Mouse (Mus musculus) T-cell, adult 2 months (primary cell): ENCODE data around the gene Dnajc22.
"Not testable (repeated sequence)": the region's sequence is repeated elsewhere in the genome, so short reads cannot be mapped to it uniquely, and the experiment has no call there.

Experiments
- DNase-seq: peaks from one replicate; pipeline ENCODE4 v3.0.0; 2022; ENCODE audit warnings: low spot score

The Dnajc22 gene

GRCm38 (mm10) chr15:99092870-99093269 lies at the start of gene Dnajc22:
Gene Dnajc22, plus strand, starts transcription at chr15:99093170.
- DNase-seq, result no peak

DNA sequence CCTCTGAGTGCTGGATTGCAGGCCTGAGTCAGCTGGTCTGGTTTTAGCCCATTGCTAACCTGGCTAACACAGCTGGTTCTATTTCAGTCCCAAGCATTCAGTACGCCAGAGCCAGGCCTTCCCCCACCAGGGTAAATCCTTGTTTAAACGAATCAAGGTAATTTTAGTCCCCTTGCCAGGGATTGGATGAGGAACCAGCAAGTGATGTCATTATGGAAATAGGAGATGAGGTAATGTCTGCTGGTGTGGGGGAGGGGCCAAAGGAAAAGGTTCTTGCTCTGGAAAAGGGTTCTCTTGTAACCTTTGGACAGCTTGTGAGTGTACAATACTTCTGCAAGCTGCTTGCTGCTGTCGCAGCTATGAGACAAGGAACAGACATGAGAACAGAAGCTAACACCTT lies 48.1 kb upstream of the Dnajc22 start:
- DNase-seq, result no peak

DNA sequence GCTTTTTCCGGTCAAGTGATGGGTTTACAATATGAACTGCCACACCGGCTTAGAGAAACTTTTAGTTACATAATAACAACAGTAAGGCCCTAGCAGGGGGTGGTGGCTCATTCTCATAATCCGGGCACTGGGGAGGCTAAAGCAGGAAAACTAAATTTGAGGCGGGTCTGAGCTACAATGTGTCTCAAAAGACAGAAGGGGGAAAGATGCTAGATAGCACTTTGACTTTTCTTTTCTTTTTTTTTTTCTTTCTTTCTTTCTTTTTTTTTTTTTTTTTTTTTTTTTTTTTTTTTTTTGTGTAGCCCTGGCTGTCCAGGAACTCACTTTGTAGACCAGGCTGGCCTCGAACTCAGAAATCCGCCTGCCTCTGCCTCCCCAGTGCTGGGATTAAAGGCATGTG lies 47.2 kb upstream of the Dnajc22 start:
- not testable (repeated sequence) for DNase-seq

- peak; percentile 48 for DNase-seq
Observed at GRCm38 (mm10) chr15:99049473-99050253, 43.3 kb upstream of the Dnajc22 start.

DNA sequence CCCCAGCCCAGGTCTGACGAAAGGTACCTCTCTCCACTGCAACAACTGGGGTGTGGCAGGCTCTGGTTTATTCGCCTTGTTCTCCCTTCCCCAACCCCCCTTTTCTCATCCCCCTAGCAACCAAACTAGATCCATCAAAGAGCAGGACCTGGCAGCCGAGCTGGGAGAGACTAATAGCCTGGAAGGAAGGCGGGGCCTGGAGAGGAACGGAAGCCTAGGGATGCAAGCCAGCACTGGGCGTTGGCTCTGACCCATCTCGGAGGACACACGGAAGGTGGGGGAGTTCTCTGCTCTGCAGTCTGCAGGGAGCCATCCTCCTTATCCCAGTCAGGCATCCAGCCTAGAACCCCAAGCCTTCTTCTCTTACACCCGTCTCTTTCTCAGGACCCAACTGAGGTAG lies 39.6 kb upstream of the Dnajc22 start:
- DNase-seq, result no peak

- DNase-seq, result no peak
Observed at GRCm38 (mm10) chr15:99055040-99055439, 37.9 kb upstream of the Dnajc22 start, which contains the start of gene Prph. Gene Prph, plus strand, starts transcription at chr15:99055174.

DNA sequence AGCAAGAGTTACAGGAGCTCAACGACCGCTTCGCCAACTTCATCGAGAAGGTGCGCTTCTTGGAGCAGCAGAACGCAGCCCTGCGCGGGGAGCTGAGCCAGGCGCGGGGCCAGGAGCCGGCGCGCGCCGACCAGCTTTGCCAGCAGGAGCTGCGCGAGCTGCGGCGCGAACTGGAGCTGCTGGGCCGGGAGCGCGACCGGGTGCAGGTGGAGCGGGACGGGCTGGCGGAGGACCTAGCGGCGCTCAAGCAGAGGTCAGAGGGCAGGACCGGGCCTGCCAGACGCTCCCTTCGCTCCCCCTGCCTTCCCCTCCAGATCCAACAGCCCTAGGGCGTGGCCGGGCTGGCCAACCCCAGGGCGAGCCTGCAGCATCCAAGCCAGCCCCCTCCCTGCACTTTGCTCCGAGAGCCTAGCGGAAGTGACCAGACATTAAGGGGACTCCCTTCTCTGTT lies 37.4 kb upstream of the Dnajc22 start:
- DNase-seq, result no peak

DNA sequence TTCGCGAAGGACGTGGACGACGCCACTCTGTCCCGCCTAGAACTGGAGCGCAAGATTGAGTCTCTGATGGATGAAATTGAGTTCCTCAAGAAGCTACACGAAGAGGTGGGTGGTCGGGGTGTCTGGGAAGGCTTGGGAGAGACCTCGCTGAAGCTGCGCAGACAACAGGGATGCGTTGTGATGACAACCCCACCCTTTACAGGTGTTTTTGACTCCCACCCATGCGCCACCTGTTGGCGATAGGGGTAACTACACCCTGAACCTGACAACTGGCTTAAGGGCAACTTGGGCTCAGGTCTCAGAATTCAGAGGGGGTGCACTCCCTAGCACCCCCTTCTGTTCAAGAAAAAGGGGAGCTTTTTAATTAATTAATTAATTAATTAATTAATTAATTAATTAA lies 36.6 kb upstream of the Dnajc22 start:
- DNase-seq, result peak; percentile 41

- DNase-seq, result no peak
Observed at GRCm38 (mm10) chr15:99065557-99066165, 27.3 kb upstream of the Dnajc22 start.

DNA sequence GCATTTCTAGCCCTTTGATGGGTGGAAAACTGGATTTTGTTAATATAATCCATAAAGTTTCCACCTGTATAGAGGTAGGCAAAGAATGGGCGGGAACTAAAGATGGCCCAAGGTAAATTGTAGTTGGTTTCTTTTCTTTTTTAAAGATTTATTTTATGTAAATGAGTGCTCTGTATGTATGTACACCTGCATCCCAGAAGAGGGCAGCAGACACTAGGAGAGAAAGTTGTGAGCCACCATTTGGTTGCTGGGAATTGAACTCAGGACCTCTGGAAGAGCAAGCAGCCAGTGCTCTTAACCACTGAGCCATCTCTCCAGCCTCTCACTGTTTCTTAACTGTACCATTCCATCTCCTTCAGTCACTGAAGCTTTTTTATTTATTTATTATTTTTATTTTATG lies 21.0 kb upstream of the Dnajc22 start:
- DNase-seq, result no peak

DNA sequence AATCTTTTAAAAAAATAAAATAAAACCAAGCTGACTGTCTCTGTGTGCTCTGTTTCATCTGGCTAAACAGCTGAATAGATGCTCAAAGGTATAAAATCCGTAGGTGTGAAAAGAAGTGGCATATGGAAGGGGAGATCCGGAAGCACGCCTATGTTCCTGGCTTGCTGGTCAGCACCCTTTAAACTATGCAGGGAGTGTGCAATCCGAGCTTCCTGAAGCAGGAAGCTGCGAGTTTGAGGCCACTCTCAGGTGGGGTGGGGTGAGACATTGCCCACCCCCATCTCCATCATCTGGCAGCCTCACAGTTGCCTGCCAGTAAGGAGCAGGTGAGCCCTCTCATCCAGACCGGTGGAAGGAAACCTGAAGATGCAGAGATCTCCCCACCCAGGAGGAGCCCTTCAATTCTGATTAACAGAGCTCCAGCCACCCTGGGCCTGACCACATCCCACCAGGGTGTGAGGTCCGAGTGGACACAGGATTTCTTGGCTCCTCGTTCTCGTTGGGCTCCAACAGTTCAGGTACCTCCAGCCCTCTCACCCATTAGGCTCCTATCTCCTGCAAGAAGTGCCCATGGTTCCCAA lies 18.9 kb upstream of the Dnajc22 start, which contains the start of gene Troap:
Troap (plus strand) TSS at position 557 of the 581 bp plus-strand sequence.
- no peak for DNase-seq

- peak; percentile 93 for DNase-seq
Observed at GRCm38 (mm10) chr15:99074600-99075333, 18.2 kb upstream of the Dnajc22 start.

DNA sequence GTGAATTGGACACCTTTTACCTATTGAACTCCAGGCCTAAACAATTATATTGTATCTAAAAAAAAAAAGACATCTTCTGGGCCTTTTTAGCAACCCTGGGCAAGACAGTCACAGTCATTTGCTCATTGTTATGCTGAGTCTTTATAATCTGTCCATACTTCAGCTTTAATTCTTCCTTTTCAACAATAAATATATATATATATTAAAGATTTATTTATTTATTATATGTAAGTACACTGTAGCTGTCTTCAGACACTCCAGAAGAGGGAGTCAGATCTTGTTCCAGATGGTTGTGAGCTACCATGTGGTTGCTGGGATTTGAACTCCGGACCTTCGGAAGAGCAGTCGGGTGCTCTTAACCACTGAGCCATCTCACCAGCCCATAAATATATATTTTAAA lies 17.0 kb upstream of the Dnajc22 start:
- DNase-seq, result not testable (repeated sequence)

GRCm38 (mm10) chr15:99078181-99078910 lies 14.6 kb upstream of the Dnajc22 start:
- DNase-seq, result no peak

DNA sequence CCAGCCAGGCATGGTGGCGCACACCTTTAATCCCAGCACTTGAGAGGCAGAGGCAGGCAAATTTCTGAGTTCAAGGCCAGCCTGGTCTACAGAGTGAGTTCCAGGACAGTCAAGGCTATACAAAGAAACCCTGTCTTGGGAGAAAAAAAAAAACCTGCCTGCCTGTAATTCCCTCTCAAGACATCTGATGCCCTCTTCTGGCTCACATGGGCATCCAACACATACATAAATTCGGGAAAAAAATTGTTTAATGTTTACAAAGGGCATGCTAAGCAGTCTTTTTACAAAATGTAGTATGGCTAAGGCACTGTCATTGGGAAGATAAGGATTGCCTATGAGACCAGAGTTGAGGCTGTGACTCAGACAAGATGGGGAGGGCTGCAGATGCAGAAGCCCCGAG lies 13.2 kb upstream of the Dnajc22 start:
- DNase-seq, result no peak

GRCm38 (mm10) chr15:99082322-99082721 lies 10.6 kb upstream of the Dnajc22 start:
- no peak for DNase-seq

DNA sequence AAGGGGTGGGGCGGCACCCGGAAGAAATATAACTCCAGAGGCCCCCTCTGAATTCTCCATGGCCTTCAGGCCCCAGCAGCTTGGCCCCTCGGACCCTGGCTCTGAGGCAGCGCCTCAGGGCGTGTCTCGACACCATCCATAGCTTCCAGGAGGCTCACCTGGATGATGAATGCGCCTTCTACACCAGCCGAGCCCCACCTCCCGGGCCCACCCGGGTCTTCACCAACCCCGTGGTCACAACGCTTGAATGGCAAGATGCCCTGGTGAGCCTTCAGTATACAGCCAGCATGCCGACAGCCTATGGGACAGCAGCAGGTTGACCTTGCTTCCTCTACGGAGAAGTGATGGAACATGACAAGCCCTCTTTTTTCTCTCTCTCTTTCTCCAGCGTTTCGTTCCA lies 10.1 kb upstream of the Dnajc22 start:
- DNase-seq, result no peak

GRCm38 (mm10) chr15:99083258-99083657 lies 9.7 kb upstream of the Dnajc22 start:
- DNase-seq, result no peak

DNA sequence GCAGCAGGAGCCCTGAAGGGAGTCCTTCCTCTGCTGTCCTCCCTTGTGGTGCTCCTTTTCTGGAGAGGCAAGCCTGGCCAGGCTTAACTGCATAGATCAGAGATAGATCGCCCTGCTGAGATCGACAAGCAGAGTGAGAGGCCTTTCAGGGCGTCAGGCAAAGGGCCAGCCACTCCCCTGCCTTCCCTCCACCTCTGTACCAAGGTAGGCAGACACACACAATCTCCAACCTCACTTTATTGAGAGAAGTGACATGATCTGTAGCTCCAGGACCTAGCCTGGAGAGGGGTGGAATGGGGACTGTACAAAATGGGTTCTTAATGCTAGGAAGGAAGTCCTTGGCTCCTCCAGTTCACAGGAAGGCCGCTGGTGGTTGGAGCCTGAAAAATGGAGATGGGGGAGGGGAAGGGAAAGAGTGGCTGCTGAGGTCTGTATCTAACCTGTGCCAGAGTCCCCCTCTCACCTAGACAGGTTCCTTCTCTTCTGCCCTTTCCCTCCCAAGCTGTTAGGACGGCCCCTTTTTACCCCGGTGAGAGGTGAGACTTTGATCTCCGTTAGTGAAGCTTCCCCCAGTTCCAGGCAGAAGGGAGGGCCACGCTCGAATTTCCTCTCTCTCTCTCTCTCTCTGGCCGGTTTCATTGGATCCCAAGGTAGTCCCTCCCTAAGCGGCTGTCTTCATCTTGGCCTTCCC lies 9.0 kb upstream of the Dnajc22 start:
- DNase-seq, result no peak

GRCm38 (mm10) chr15:99084618-99085017 lies 8.4 kb upstream of the Dnajc22 start:
- no peak for DNase-seq

GRCm38 (mm10) chr15:99085997-99086396 lies 7.0 kb upstream of the Dnajc22 start:
- no peak for DNase-seq
